Mouse (Mus musculus) liver, embryonic 16.5 days (tissue): ENCODE measurements around the gene Kbtbd2. TPM values are rescaled to one million over a fixed set of nuclear protein-coding genes. Genes with fewer than 3 reads are reported as not detected.
A peak's percentile ranks its signal among the peaks of the same experiment; 100 is the strongest.

ENCODE experiments used
- ATAC-seq: fragments of 200-750 bp; cut with Nextera tagmentation; 2 replicates; pipeline ENCODE4 v1.8.0; 2017; ENCODE audit warnings: low read depth, mild to moderate bottlenecking, moderate number of reproducible peaks, moderate library complexity
- H3K27ac ChIP-seq: fragments of 300-500 bp; sonication (generic); 2 replicates; pipeline ENCODE4 v1.5.1; 2014; ENCODE audit warnings: mild to moderate bottlenecking, low read length
- H3K27me3 ChIP-seq: fragments of 300-500 bp; sonication (generic); 2 replicates; pipeline ENCODE4 v1.6.1; 2014; ENCODE audit warnings: low read depth, low read length, mixed read lengths; ENCODE audit not compliant: control insufficient read depth, insufficient read depth
- H3K36me3 ChIP-seq: fragments of 300-500 bp; sonication (generic); 2 replicates; pipeline ENCODE4 v1.6.1; 2014; ENCODE audit warnings: mild to moderate bottlenecking; ENCODE audit not compliant: control insufficient read depth, insufficient read depth
- H3K4me1 ChIP-seq: fragments of 300-500 bp; sonication (generic); 2 replicates; pipeline ENCODE4 v1.6.1; 2014; ENCODE audit warnings: low read depth, low read length, mixed read lengths; ENCODE audit not compliant: control insufficient read depth
- H3K4me2 ChIP-seq: fragments of 300-500 bp; sonication (generic); 2 replicates; pipeline ENCODE4 v1.6.1; 2014; ENCODE audit warnings: low read depth, low read length, mixed read lengths
- H3K4me3 ChIP-seq: fragments of 300-500 bp; sonication (generic); 2 replicates; pipeline ENCODE4 v1.5.1; 2014; ENCODE audit warnings: low read depth, mild to moderate bottlenecking, low read length
- H3K9ac ChIP-seq: fragments of 300-500 bp; sonication (generic); 2 replicates; pipeline ENCODE4 v1.6.1; 2014; ENCODE audit warnings: low read depth, low read length
- H3K9me3 ChIP-seq: fragments of 300-500 bp; sonication (generic); replicated peaks from 2 replicates; pipeline ENCODE4 v1.6.1; 2016; ENCODE audit warnings: low read length; ENCODE audit not compliant: control insufficient read depth
- WGBS: fragments of 180-500 bp; shearing (Covaris S2); extraction: QIAGEN DNeasy Blood & Tissue Kit; methylation state at CpG from one replicate; pipeline ENCODE4 v1.1.7; 2014; ENCODE audit not compliant: insufficient replicate concordance; 5-methylcytosine and 5-hydroxymethylcytosine counted together
- polyA plus RNA-seq: library from polyadenylated mRNA; unstranded; fragments of >200 nt; fragmentation: Nextera tagmentation; extraction: Ambion mirVana; gene quantifications from 2 replicates; pipeline ENCODE4 v1.2.1, GENCODE M21; 2015

The Kbtbd2 gene
- polyA plus RNA-seq, 1 experiment from 2014 or later = 14.6 TPM

GRCm38 (mm10) chr6:56831697-56832406 is 34.2 kb upstream of the Kbtbd2 start, which contains the start of gene Fkbp9:
Gene Fkbp9, plus strand, starts transcription at chr6:56832059.
- H3K36me3 ChIP-seq = no peaks in the 10 kb centered on the region
- peak; percentile 94 for ATAC-seq
- peak within 1 kb of the TSS; percentile 64 for H3K9ac ChIP-seq
- under 1% methylated on average over 58 of the region's 58 CpGs for WGBS
- no peaks in the 10 kb centered on the region for H3K9me3 ChIP-seq
- peak within 1 kb of the TSS; percentile 67 for H3K4me3 ChIP-seq
- peaks cover 9% of the 10 kb centered on the region for H3K4me1 ChIP-seq
- H3K27ac ChIP-seq = peak within 1 kb of the TSS; percentile 52; the same call in 1 of the 2 replicates
- H3K27me3 ChIP-seq = peaks cover 9% of the 10 kb centered on the region
- H3K4me2 ChIP-seq = peak within 1 kb of the TSS; percentile 77

- no peaks in the 10 kb centered on the region for H3K9me3 ChIP-seq
- no peaks in the 10 kb centered on the region; the same call in 1 of the 2 replicates for H3K27me3 ChIP-seq
- H3K9ac ChIP-seq = no peak overlapping the region
- H3K4me1 ChIP-seq = no peaks in the 10 kb centered on the region; the same call in 1 of the 2 replicates
- no peak overlapping the region for H3K27ac ChIP-seq
- ATAC-seq = peak; percentile 51
- no peak overlapping the region for H3K4me2 ChIP-seq
- WGBS = 42% methylated on average over 3 of the region's 3 CpGs
- no peaks in the 10 kb centered on the region for H3K36me3 ChIP-seq
- H3K4me3 ChIP-seq = no peak overlapping the region
These were observed 28.0 kb upstream of the Kbtbd2 start for GRCm38 (mm10) chr6:56825657-56826056.

GRCm38 (mm10) chr6:56819124-56819487 is 21.5 kb upstream of the Kbtbd2 start:
- Histone ChIP-seq H3K4me3 (no peak overlapping the region), H3K36me3 (no peaks in the 10 kb centered on the region), H3K4me1 (no peaks in the 10 kb centered on the region), H3K9me3 (no peaks in the 10 kb centered on the region), H3K9ac (no peak overlapping the region), H3K4me2 (no peak overlapping the region), H3K27ac (no peak overlapping the region), H3K27me3 (no peaks in the 10 kb centered on the region)
- ATAC-seq = no peak
- WGBS = 54% methylated on average over 2 of the region's 2 CpGs

GRCm38 (mm10) chr6:56818436-56819123 is 21.0 kb upstream of the Kbtbd2 start:
- no peak overlapping the region for H3K4me3 ChIP-seq
- no peak overlapping the region for H3K4me2 ChIP-seq
- ATAC-seq = no peak
- no peaks in the 10 kb centered on the region for H3K9me3 ChIP-seq
- WGBS = 51% methylated on average over 5 of the region's 5 CpGs
- no peaks in the 10 kb centered on the region for H3K36me3 ChIP-seq
- no peaks in the 10 kb centered on the region for H3K4me1 ChIP-seq
- no peak overlapping the region for H3K27ac ChIP-seq
- H3K27me3 ChIP-seq = no peaks in the 10 kb centered on the region
- no peak overlapping the region for H3K9ac ChIP-seq

GRCm38 (mm10) chr6:56813332-56813731 is 15.7 kb upstream of the Kbtbd2 start:
- Histone ChIP-seq H3K4me1 (no peaks in the 10 kb centered on the region), H3K27me3 (no peaks in the 10 kb centered on the region), H3K4me2 (no peak overlapping the region), H3K9ac (no peak overlapping the region), H3K36me3 (no peaks in the 10 kb centered on the region), H3K4me3 (no peak overlapping the region), H3K9me3 (no peaks in the 10 kb centered on the region), H3K27ac (no peak overlapping the region)
- ATAC-seq = no peak
- WGBS = 50% methylated on average over 2 of the region's 2 CpGs

- no peak overlapping the region for H3K4me3 ChIP-seq
- H3K9ac ChIP-seq = no peak overlapping the region
- peak; percentile 64; the same call in 1 of the 2 replicates for ATAC-seq
- H3K27me3 ChIP-seq = peaks cover 2% of the 10 kb centered on the region; the same call in 1 of the 2 replicates
- 15% methylated on average over 3 of the region's 3 CpGs for WGBS
- no peaks in the 10 kb centered on the region for H3K4me1 ChIP-seq
- H3K27ac ChIP-seq = no peak overlapping the region
- no peaks in the 10 kb centered on the region for H3K36me3 ChIP-seq
- no peak overlapping the region for H3K4me2 ChIP-seq
- no peaks in the 10 kb centered on the region for H3K9me3 ChIP-seq
These were observed 11.0 kb upstream of the Kbtbd2 start for GRCm38 (mm10) chr6:56808656-56809055.

- WGBS = 43% methylated on average over 2 of the region's 2 CpGs
- no peaks in the 10 kb centered on the region for H3K9me3 ChIP-seq
- no peaks in the 10 kb centered on the region for H3K36me3 ChIP-seq
- H3K4me2 ChIP-seq = no peak overlapping the region
- no peaks in the 10 kb centered on the region for H3K4me1 ChIP-seq
- H3K4me3 ChIP-seq = no peak overlapping the region
- H3K27me3 ChIP-seq = peaks cover 2% of the 10 kb centered on the region; the same call in 1 of the 2 replicates
- H3K9ac ChIP-seq = no peak overlapping the region
- H3K27ac ChIP-seq = no peak overlapping the region
- ATAC-seq = no peak
These were observed 8.6 kb upstream of the Kbtbd2 start for GRCm38 (mm10) chr6:56806195-56806594.

- no peak overlapping the region for H3K9ac ChIP-seq
- no peaks in the 10 kb centered on the region for H3K4me1 ChIP-seq
- H3K9me3 ChIP-seq = no peaks in the 10 kb centered on the region
- WGBS = 81% methylated on average over 4 of the region's 4 CpGs
- H3K27me3 ChIP-seq = peaks cover 2% of the 10 kb centered on the region; the same call in 1 of the 2 replicates
- H3K4me2 ChIP-seq = no peak overlapping the region
- no peak overlapping the region for H3K4me3 ChIP-seq
- ATAC-seq = no peak
- no peak overlapping the region for H3K27ac ChIP-seq
- H3K36me3 ChIP-seq = no peaks in the 10 kb centered on the region
These were observed 7.4 kb upstream of the Kbtbd2 start for GRCm38 (mm10) chr6:56805026-56805425.

- Histone ChIP-seq H3K36me3 (no peaks in the 10 kb centered on the region), H3K4me2 (peak overlapping the region; percentile 93), H3K27ac (peak overlapping the region; percentile 99), H3K4me1 (peaks cover 27% of the 10 kb centered on the region), H3K27me3 (no peaks in the 10 kb centered on the region), H3K9me3 (no peaks in the 10 kb centered on the region), H3K4me3 (peak overlapping the region; percentile 89), H3K9ac (peak overlapping the region; percentile 95)
- ATAC-seq = no peak
- WGBS = 6% methylated on average over 8 of the region's 8 CpGs
These were observed 496 bp upstream of the Kbtbd2 start for GRCm38 (mm10) chr6:56798152-56798465.
